Mouse (Mus musculus): ENCODE data around the gene Slc12a8. TPM values are rescaled to one million over a fixed set of nuclear protein-coding genes. Genes with fewer than 3 reads are reported as not detected.
A peak's percentile ranks its signal among the peaks of the same experiment; 100 is the strongest.
"Not testable (repeated sequence)": the region's sequence is repeated elsewhere in the genome, so short reads cannot be mapped to it uniquely, and the experiment has no call there.

Slc12a8 gene
- polyA plus RNA-seq (2012; rRNA removed), result 0.74 and 1.2 TPM in 2 replicates

DNA sequence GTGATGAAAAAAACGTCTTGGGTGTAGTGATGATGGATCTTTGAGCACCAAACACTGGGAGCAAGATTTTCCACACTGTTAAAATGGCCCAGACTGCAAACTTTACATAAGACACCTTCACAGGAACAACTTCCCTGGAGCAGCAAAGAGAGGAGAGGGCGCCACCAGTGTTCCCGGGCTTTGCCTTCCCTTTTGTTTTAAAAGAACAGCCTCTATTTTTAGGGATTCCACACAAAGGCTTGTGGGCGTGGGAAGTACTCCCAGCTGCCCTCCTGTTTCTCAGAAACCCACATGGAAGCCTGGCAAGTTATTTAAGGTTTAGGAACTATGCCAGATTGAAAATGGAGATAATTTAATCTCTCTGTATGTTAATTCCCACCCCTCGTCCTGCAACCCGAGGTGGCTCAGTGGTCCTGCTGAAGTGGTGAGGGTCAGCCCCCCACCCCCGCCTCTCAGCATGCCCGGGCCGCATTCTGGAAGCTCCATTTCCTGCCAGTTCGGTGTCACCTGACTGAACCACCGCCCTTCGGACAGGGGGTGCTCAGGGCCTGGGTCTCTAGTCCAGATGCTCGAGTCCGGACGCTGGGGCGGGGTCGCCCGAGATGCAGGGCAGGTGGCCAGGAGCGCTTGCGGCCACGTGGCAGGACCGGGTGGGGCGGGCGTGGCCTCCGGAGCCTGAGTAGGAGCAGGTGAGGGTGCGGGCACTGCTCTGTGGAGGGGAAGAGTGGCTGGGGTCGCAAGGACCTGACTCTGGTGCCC lies at the start of gene Slc12a8:
Gene Slc12a8 (plus strand): TSS at position 522 of the 759 bp plus-strand sequence.
- Histone ChIP-seq H3K27ac (ENCODE audit: insufficient read depth, low read length) (no peak within 1 kb of the TSS), H3K4me3 (ENCODE audit: insufficient read depth, low read length) (0 out of 2 replicates have a peak within 1 kb of the TSS, but pooled peaks have one; percentile 16), H3K4me1 (ENCODE audit: control insufficient read depth, insufficient read depth, low read length) (peaks cover 7% of the 10 kb centered on the region; the same call in 1 of the 2 replicates)
- TF ChIP-seq CTCF (IDR thresholded peaks at IDR 0.05; ENCODE audit: extremely low read depth, insufficient read depth, low read length) (no peak), POLR2A (IDR thresholded peaks at IDR 0.05; ENCODE audit: extremely low read depth, insufficient read depth, low read length) (no peak)

DNA sequence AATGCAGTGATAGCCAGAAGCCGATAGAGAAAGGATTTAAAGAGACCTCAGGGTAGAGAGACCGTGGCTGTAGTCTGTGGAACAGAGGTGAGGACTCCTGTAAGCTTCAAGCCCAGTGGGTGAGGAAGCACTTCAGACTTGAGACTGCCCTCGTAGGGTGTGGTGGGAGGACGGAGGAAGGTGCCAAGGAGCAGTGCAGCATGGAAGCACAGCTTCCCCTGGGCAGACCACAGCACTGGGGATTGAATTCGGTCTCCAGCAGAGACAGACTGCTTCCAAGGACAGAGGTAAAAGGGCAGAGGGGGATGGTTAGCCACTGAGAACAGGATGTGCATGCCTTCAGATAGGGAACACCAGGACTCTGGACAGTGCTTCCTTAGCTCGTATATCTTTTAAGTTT lies 49.7 kb upstream of the Slc12a8 start:
- Histone ChIP-seq H3K4me3 (ENCODE audit: insufficient read depth, low read length) (no peak overlapping the region), H3K27ac (ENCODE audit: insufficient read depth, low read length) (no peak overlapping the region), H3K4me1 (ENCODE audit: control insufficient read depth, insufficient read depth, low read length) (peaks cover 7% of the 10 kb centered on the region; the same call in 1 of the 2 replicates)
- TF ChIP-seq CTCF (IDR thresholded peaks at IDR 0.05; ENCODE audit: extremely low read depth, insufficient read depth, low read length) (no peak), POLR2A (IDR thresholded peaks at IDR 0.05; ENCODE audit: extremely low read depth, insufficient read depth, low read length) (no peak)

DNA sequence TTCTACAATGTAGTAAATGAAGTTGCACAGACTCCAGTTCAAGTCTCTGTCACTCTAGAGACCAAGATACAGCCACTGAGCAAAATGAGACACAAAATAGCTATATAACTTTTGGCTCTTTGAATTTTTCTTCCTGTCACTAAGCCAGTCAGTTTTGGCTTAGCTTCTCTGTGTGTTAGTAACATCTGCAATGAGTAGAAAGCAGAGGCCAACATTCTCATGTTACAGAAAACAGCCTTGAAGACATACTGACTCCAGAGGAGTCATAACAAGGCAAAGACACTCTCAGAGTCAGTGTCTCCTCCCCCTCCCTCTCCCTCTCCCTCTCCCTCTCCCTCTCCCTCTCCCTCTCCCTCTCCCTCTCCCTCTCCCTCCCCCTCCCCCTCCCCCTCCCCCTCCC lies 47.2 kb upstream of the Slc12a8 start:
- Histone ChIP-seq H3K4me1 (ENCODE audit: control insufficient read depth, insufficient read depth, low read length) (no peaks in the 10 kb centered on the region), H3K4me3 (ENCODE audit: insufficient read depth, low read length) (no peak overlapping the region), H3K27ac (ENCODE audit: insufficient read depth, low read length) (no peak overlapping the region)
- TF ChIP-seq POLR2A (IDR thresholded peaks at IDR 0.05; ENCODE audit: extremely low read depth, insufficient read depth, low read length) (no peak), CTCF (IDR thresholded peaks at IDR 0.05; ENCODE audit: extremely low read depth, insufficient read depth, low read length) (no peak)

- Histone ChIP-seq H3K27ac (ENCODE audit: insufficient read depth, low read length) (no peak overlapping the region), H3K4me1 (ENCODE audit: control insufficient read depth, insufficient read depth, low read length) (no peaks in the 10 kb centered on the region), H3K4me3 (ENCODE audit: insufficient read depth, low read length) (no peak overlapping the region)
- TF ChIP-seq POLR2A (IDR thresholded peaks at IDR 0.05; ENCODE audit: extremely low read depth, insufficient read depth, low read length), result no peak
Observed at GRCm38 (mm10) chr16:33474381-33474780, 42.7 kb upstream of the Slc12a8 start.

DNA sequence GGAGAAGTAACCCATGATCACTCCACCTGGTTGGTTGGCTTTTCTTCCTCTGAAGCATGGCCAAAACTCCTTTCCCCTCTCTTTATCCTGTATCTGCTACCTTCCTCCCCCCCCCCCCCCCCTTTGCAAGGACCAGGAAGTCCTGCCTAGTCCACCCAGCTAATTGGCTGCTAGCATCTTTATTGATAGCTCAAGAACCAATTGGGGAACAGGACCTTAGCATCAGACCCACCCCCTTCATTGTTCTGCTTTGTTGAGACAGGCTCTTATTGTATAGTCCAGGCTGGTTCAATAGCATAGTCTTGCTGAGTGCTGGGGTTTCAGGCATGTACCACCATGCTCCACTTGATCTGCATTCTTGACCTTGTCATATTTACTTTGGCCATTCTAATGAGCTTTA lies 37.2 kb upstream of the Slc12a8 start:
- H3K27ac ChIP-seq (ENCODE audit: insufficient read depth, low read length), result no peak overlapping the region
- no peaks in the 10 kb centered on the region for H3K4me1 ChIP-seq (ENCODE audit: control insufficient read depth, insufficient read depth, low read length)
- H3K4me3 ChIP-seq (ENCODE audit: insufficient read depth, low read length), result no peak overlapping the region
- no peak for TF ChIP-seq POLR2A (IDR thresholded peaks at IDR 0.05; ENCODE audit: extremely low read depth, insufficient read depth, low read length)
- no peak for TF ChIP-seq CTCF (IDR thresholded peaks at IDR 0.05; ENCODE audit: extremely low read depth, insufficient read depth, low read length)

- Histone ChIP-seq H3K4me1 (ENCODE audit: control insufficient read depth, insufficient read depth, low read length) (no peaks in the 10 kb centered on the region), H3K27ac (ENCODE audit: insufficient read depth, low read length) (no peak overlapping the region), H3K4me3 (ENCODE audit: insufficient read depth, low read length) (no peak overlapping the region)
- TF ChIP-seq POLR2A (IDR thresholded peaks at IDR 0.05; ENCODE audit: extremely low read depth, insufficient read depth, low read length) (no peak), CTCF (IDR thresholded peaks at IDR 0.05; ENCODE audit: extremely low read depth, insufficient read depth, low read length) (peak; percentile 46)
Observed at GRCm38 (mm10) chr16:33481148-33481547, 36.0 kb upstream of the Slc12a8 start.

- Histone ChIP-seq H3K27ac (ENCODE audit: insufficient read depth, low read length) (no peak overlapping the region), H3K4me3 (ENCODE audit: insufficient read depth, low read length) (no peak overlapping the region), H3K4me1 (ENCODE audit: control insufficient read depth, insufficient read depth, low read length) (no peaks in the 10 kb centered on the region)
- TF ChIP-seq POLR2A (IDR thresholded peaks at IDR 0.05; ENCODE audit: extremely low read depth, insufficient read depth, low read length), result no peak
- no peak for TF ChIP-seq CTCF (IDR thresholded peaks at IDR 0.05; ENCODE audit: extremely low read depth, insufficient read depth, low read length)
Observed at GRCm38 (mm10) chr16:33482309-33482708, 34.8 kb upstream of the Slc12a8 start.

GRCm38 (mm10) chr16:33487709-33488108 lies 29.4 kb upstream of the Slc12a8 start:
- no peaks in the 10 kb centered on the region for H3K4me1 ChIP-seq (ENCODE audit: control insufficient read depth, insufficient read depth, low read length)
- no peak overlapping the region for H3K4me3 ChIP-seq (ENCODE audit: insufficient read depth, low read length)
- H3K27ac ChIP-seq (ENCODE audit: insufficient read depth, low read length), result no peak overlapping the region
- TF ChIP-seq POLR2A (IDR thresholded peaks at IDR 0.05; ENCODE audit: extremely low read depth, insufficient read depth, low read length) (no peak), CTCF (IDR thresholded peaks at IDR 0.05; ENCODE audit: extremely low read depth, insufficient read depth, low read length) (no peak)

GRCm38 (mm10) chr16:33494374-33494773 lies 22.8 kb upstream of the Slc12a8 start:
- TF ChIP-seq CTCF (IDR thresholded peaks at IDR 0.05; ENCODE audit: extremely low read depth, insufficient read depth, low read length) (no peak), POLR2A (IDR thresholded peaks at IDR 0.05; ENCODE audit: extremely low read depth, insufficient read depth, low read length) (no peak)
- Histone ChIP-seq H3K27ac (ENCODE audit: insufficient read depth, low read length) (no peak overlapping the region), H3K4me1 (ENCODE audit: control insufficient read depth, insufficient read depth, low read length) (no peaks in the 10 kb centered on the region), H3K4me3 (ENCODE audit: insufficient read depth, low read length) (no peak overlapping the region)

DNA sequence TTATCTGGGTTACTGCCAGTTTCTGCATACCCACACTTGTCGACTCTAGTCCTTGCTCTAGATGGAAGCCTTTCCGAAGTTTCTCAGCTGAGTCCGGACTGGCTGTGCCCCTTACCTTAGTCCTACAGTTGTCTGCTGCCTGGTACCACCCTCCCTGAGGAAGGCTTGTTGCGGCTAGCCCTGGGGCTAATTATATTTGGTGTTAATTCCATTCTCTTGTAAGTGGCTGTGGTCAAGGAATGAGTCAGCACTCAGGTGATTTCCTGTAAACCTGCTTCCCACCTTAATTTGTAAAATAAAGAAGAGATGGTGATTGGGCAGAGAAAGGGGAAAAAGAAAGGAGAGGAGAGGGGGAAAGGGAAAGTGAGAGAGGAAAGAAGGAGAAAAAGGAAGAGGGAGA lies 9.0 kb upstream of the Slc12a8 start:
- TF ChIP-seq POLR2A (IDR thresholded peaks at IDR 0.05; ENCODE audit: extremely low read depth, insufficient read depth, low read length) (no peak), CTCF (IDR thresholded peaks at IDR 0.05; ENCODE audit: extremely low read depth, insufficient read depth, low read length) (no peak)
- Histone ChIP-seq H3K4me1 (ENCODE audit: control insufficient read depth, insufficient read depth, low read length) (no peaks in the 10 kb centered on the region), H3K27ac (ENCODE audit: insufficient read depth, low read length) (no peak overlapping the region), H3K4me3 (ENCODE audit: insufficient read depth, low read length) (no peak overlapping the region)

DNA sequence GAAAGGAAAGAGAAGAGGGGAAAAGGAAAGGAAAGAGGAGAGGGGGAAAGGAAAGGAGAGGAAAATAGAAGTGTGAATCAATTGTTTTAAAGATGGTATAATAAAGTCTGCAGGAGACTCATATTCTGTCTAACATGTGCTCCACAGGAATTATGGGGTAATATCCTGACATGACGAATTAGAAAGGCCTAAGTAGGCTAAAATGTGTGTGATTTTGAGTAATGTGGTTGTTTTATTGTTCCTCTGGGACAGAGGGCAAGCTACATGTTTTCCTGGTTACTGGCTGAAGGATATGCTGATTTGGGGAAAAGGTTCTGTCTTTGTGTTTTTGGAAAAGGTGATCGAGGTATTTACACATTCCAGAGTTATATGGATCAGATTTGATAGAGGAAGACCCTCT lies 7.9 kb upstream of the Slc12a8 start:
- not testable (repeated sequence) for H3K27ac ChIP-seq (ENCODE audit: insufficient read depth, low read length); H3K4me3 ChIP-seq (ENCODE audit: insufficient read depth, low read length); H3K4me1 ChIP-seq (ENCODE audit: control insufficient read depth, insufficient read depth, low read length)

- H3K4me1 ChIP-seq (ENCODE audit: control insufficient read depth, insufficient read depth, low read length); H3K27ac ChIP-seq (ENCODE audit: insufficient read depth, low read length); H3K4me3 ChIP-seq (ENCODE audit: insufficient read depth, low read length): not testable (repeated sequence)
Observed at GRCm38 (mm10) chr16:33510856-33511255, 6.3 kb upstream of the Slc12a8 start.

All from cortical plate, adult 2 months (tissue).